Mouse (Mus musculus) intestine, embryonic 15.5 days (tissue): ENCODE data around the gene Mum1. TPM values are rescaled to one million over a fixed set of nuclear protein-coding genes. Genes with fewer than 3 reads are reported as not detected.
A peak's percentile ranks its signal among the peaks of the same experiment; 100 is the strongest.

Experiments used
- ATAC-seq: fragments of 200-750 bp; cut with Nextera tagmentation; 2 replicates; pipeline ENCODE4 v1.8.0; 2017; ENCODE audit warnings: moderate TSS enrichment, moderate library complexity
- H3K27ac ChIP-seq: fragments of 300-500 bp; sonication (generic); 2 replicates; pipeline ENCODE4 v1.5.1; 2015; ENCODE audit warnings: mild to moderate bottlenecking, inconsistent platforms
- H3K27me3 ChIP-seq: fragments of 300-500 bp; sonication (generic); replicated peaks from 2 replicates; pipeline ENCODE4 v1.6.1; 2015; ENCODE audit warnings: inconsistent platforms
- H3K36me3 ChIP-seq: fragments of 300-500 bp; sonication (generic); 2 replicates; pipeline ENCODE4 v1.6.1; 2015; ENCODE audit warnings: inconsistent platforms
- H3K4me1 ChIP-seq: fragments of 300-500 bp; sonication (generic); replicated peaks from 2 replicates; pipeline ENCODE4 v1.6.1; 2015; ENCODE audit warnings: inconsistent platforms
- H3K4me2 ChIP-seq: fragments of 300-500 bp; sonication (generic); replicated peaks from 2 replicates; pipeline ENCODE4 v1.6.1; 2015; ENCODE audit warnings: mild to moderate bottlenecking, inconsistent platforms
- H3K4me3 ChIP-seq: fragments of 300-500 bp; sonication (generic); replicated peaks from 2 replicates; pipeline ENCODE4 v1.5.1; 2015; ENCODE audit warnings: inconsistent platforms
- H3K9ac ChIP-seq: fragments of 300-500 bp; sonication (generic); 2 replicates; pipeline ENCODE4 v1.6.1; 2015; ENCODE audit warnings: inconsistent platforms
- H3K9me3 ChIP-seq: fragments of 300-500 bp; sonication (generic); 2 replicates; pipeline ENCODE4 v1.6.1; 2016; ENCODE audit warnings: inconsistent platforms
- WGBS: fragments of 180-500 bp; shearing (Covaris S2); methylation state at CpG from one replicate; pipeline ENCODE4 v1.1.7; 2015; 5-methylcytosine and 5-hydroxymethylcytosine counted together
- polyA plus RNA-seq: library from polyadenylated mRNA; unstranded; fragments of >200 nt; fragmentation: Nextera tagmentation; extraction: Ambion mirVana; gene quantifications from 2 replicates; pipeline ENCODE4 v1.2.1, GENCODE M21; 2015

Mum1 gene
- polyA plus RNA-seq, 1 experiment from 2014 or later, result 55.2 TPM

GRCm38 (mm10) chr10:80265149-80265486 lies 38.9 kb downstream of the Mum1 start:
- Histone ChIP-seq H3K9ac (peak overlapping the region; percentile 100), H3K9me3 (no peaks in the 10 kb centered on the region), H3K27me3 (no peaks in the 10 kb centered on the region), H3K4me1 (peaks cover 50% of the 10 kb centered on the region), H3K36me3 (no peaks in the 10 kb centered on the region), H3K4me2 (peak overlapping the region; percentile 58), H3K4me3 (peak overlapping the region; percentile 93), H3K27ac (peak overlapping the region; percentile 82)
- WGBS, result 0% methylated on average over 18 of the region's 18 CpGs
- no peak for ATAC-seq

- Histone ChIP-seq H3K9ac (peak overlapping the region; percentile 40), H3K4me3 (no peak overlapping the region), H3K9me3 (no peaks in the 10 kb centered on the region), H3K27ac (peak overlapping the region; percentile 70), H3K4me2 (0 out of 2 replicates have a peak overlapping the region, but pooled peaks have one; percentile 33), H3K36me3 (peaks cover 7% of the 10 kb centered on the region), H3K27me3 (no peaks in the 10 kb centered on the region), H3K4me1 (peaks cover 49% of the 10 kb centered on the region)
- ATAC-seq, result no peak
- 95% methylated on average over 2 of the region's 2 CpGs for WGBS
Measured at GRCm38 (mm10) chr10:80270099-80270498, 43.9 kb downstream of the Mum1 start.

GRCm38 (mm10) chr10:80270734-80271181 lies 44.5 kb downstream of the Mum1 start:
- Histone ChIP-seq H3K27ac (peak overlapping the region; percentile 70), H3K4me1 (peaks cover 48% of the 10 kb centered on the region), H3K4me2 (peak overlapping the region; percentile 33), H3K27me3 (no peaks in the 10 kb centered on the region), H3K36me3 (peaks cover 7% of the 10 kb centered on the region), H3K9ac (peak overlapping the region; percentile 40), H3K9me3 (no peaks in the 10 kb centered on the region), H3K4me3 (no peak overlapping the region)
- WGBS, result 66% methylated on average over 6 of the region's 6 CpGs
- ATAC-seq, result peak; percentile 18; the same call in 1 of the 2 replicates

- H3K4me1 ChIP-seq, result peaks cover 44% of the 10 kb centered on the region
- 77% methylated on average over 5 of the region's 5 CpGs for WGBS
- no peak overlapping the region for H3K4me3 ChIP-seq
- peak overlapping the region; percentile 33; the same call in 1 of the 2 replicates for H3K4me2 ChIP-seq
- H3K36me3 ChIP-seq, result peaks cover 7% of the 10 kb centered on the region
- peak overlapping the region; percentile 51; the same call in 1 of the 2 replicates for H3K27ac ChIP-seq
- no peaks in the 10 kb centered on the region for H3K27me3 ChIP-seq
- H3K9ac ChIP-seq, result peak overlapping the region; percentile 40
- ATAC-seq, result 0 out of 2 replicates have a peak, but pooled peaks have one; percentile 1
- H3K9me3 ChIP-seq, result no peaks in the 10 kb centered on the region
Measured at GRCm38 (mm10) chr10:80271186-80271843, 45.1 kb downstream of the Mum1 start.

- Histone ChIP-seq H3K4me3 (no peak overlapping the region), H3K27ac (peak overlapping the region; percentile 51), H3K4me1 (peaks cover 38% of the 10 kb centered on the region), H3K9ac (no peak overlapping the region; the same call in 1 of the 2 replicates), H3K27me3 (no peaks in the 10 kb centered on the region), H3K36me3 (peaks cover 11% of the 10 kb centered on the region), H3K4me2 (no peak overlapping the region; the same call in 1 of the 2 replicates), H3K9me3 (no peaks in the 10 kb centered on the region)
- peak; percentile 40; the same call in 1 of the 2 replicates for ATAC-seq
- WGBS, result 80% methylated on average over 8 of the region's 8 CpGs
Measured at GRCm38 (mm10) chr10:80271870-80272585, 45.8 kb downstream of the Mum1 start.

- Histone ChIP-seq H3K27me3 (no peaks in the 10 kb centered on the region), H3K4me2 (no peak overlapping the region), H3K9me3 (no peaks in the 10 kb centered on the region), H3K36me3 (peaks cover 29% of the 10 kb centered on the region), H3K27ac (no peak overlapping the region), H3K4me1 (peaks cover 23% of the 10 kb centered on the region), H3K9ac (0 out of 2 replicates have a peak overlapping the region, but pooled peaks have one; percentile 17), H3K4me3 (no peak overlapping the region)
- no peak for ATAC-seq
- 86% methylated on average over 3 of the region's 3 CpGs for WGBS
Measured at GRCm38 (mm10) chr10:80273847-80274246, 47.6 kb downstream of the Mum1 start.

- peaks cover 7% of the 10 kb centered on the region for H3K4me1 ChIP-seq
- H3K9me3 ChIP-seq, result no peaks in the 10 kb centered on the region
- H3K4me3 ChIP-seq, result no peak overlapping the region
- peak; percentile 38; the same call in 1 of the 2 replicates for ATAC-seq
- peaks cover 46% of the 10 kb centered on the region for H3K36me3 ChIP-seq
- no peak overlapping the region for H3K4me2 ChIP-seq
- no peak overlapping the region for H3K9ac ChIP-seq
- H3K27me3 ChIP-seq, result no peaks in the 10 kb centered on the region
- WGBS, result 82% methylated on average over 5 of the region's 5 CpGs
- no peak overlapping the region for H3K27ac ChIP-seq
Measured at GRCm38 (mm10) chr10:80276238-80276637, 50.0 kb downstream of the Mum1 start.

- 93% methylated on average over 9 of the region's 9 CpGs for WGBS
- no peaks in the 10 kb centered on the region for H3K9me3 ChIP-seq
- no peaks in the 10 kb centered on the region for H3K27me3 ChIP-seq
- no peak overlapping the region for H3K4me3 ChIP-seq
- no peak overlapping the region for H3K4me2 ChIP-seq
- peaks cover 52% of the 10 kb centered on the region for H3K36me3 ChIP-seq
- peaks cover 4% of the 10 kb centered on the region for H3K4me1 ChIP-seq
- no peak overlapping the region for H3K9ac ChIP-seq
- ATAC-seq, result no peak
- H3K27ac ChIP-seq, result no peak overlapping the region
Measured at GRCm38 (mm10) chr10:80278390-80278789, 52.2 kb downstream of the Mum1 start.

GRCm38 (mm10) chr10:80279273-80279672 lies 53.0 kb downstream of the Mum1 start:
- no peak for ATAC-seq
- 94% methylated on average over 12 of the region's 12 CpGs for WGBS
- Histone ChIP-seq H3K4me3 (no peak overlapping the region), H3K27ac (no peak overlapping the region), H3K4me1 (peaks cover 4% of the 10 kb centered on the region), H3K27me3 (no peaks in the 10 kb centered on the region), H3K9ac (no peak overlapping the region), H3K9me3 (no peaks in the 10 kb centered on the region), H3K36me3 (peaks cover 57% of the 10 kb centered on the region), H3K4me2 (no peak overlapping the region)

GRCm38 (mm10) chr10:80281304-80281703 lies 55.1 kb downstream of the Mum1 start:
- ATAC-seq, result peak; percentile 42
- peaks cover 70% of the 10 kb centered on the region for H3K36me3 ChIP-seq
- no peak overlapping the region for H3K4me2 ChIP-seq

GRCm38 (mm10) chr10:80281921-80282371 lies 55.7 kb downstream of the Mum1 start:
- no peaks in the 10 kb centered on the region for H3K9me3 ChIP-seq
- H3K27ac ChIP-seq, result peak overlapping the region; percentile 36; the same call in 1 of the 2 replicates
- peaks cover 4% of the 10 kb centered on the region for H3K4me1 ChIP-seq
- H3K4me3 ChIP-seq, result no peak overlapping the region
- WGBS, result 73% methylated on average over 8 of the region's 8 CpGs
- H3K9ac ChIP-seq, result no peak overlapping the region
- H3K36me3 ChIP-seq, result peaks cover 71% of the 10 kb centered on the region
- H3K4me2 ChIP-seq, result no peak overlapping the region
- no peaks in the 10 kb centered on the region for H3K27me3 ChIP-seq
- ATAC-seq, result 0 out of 2 replicates have a peak, but pooled peaks have one; percentile 2

More at GRCm38 (mm10) chr10:80281304-80281703, 55.1 kb downstream of the Mum1 start:
- H3K27me3 ChIP-seq, result no peaks in the 10 kb centered on the region
- no peaks in the 10 kb centered on the region for H3K9me3 ChIP-seq
- 0 out of 2 replicates have a peak overlapping the region, but pooled peaks have one; percentile 28 for H3K9ac ChIP-seq
- peak overlapping the region; percentile 36; the same call in 1 of the 2 replicates for H3K27ac ChIP-seq
- no peak overlapping the region for H3K4me3 ChIP-seq
- peaks cover 4% of the 10 kb centered on the region for H3K4me1 ChIP-seq
- WGBS, result 67% methylated on average over 7 of the region's 7 CpGs
